Mouse (Mus musculus) adrenal gland, postnatal 10 days (tissue): Measurements from ENCODE around the gene Gjd2. TPM values are rescaled to one million over a fixed set of nuclear protein-coding genes. Genes with fewer than 3 reads are reported as not detected.
A peak's percentile ranks its signal among the peaks of the same experiment; 100 is the strongest.

Source experiments
- DNase-seq: peaks from one replicate; pipeline ENCODE4 v3.0.0; 2021; ENCODE audit warnings: mixed read lengths
- total RNA-seq, 2 experiments: library from RNA; stranded (reverse); gene quantifications; 2 replicates each; pipeline ENCODE4 v1.2.3; 2021

Gene Gjd2
- total RNA-seq, 2 experiments from 2014 or later, result 9.5 to 9.9 TPM

GRCm38 (mm10) chr2:114012749-114013211 lies 639 bp downstream of the Gjd2 start:
- DNase-seq, result peak; percentile 4

DNA sequence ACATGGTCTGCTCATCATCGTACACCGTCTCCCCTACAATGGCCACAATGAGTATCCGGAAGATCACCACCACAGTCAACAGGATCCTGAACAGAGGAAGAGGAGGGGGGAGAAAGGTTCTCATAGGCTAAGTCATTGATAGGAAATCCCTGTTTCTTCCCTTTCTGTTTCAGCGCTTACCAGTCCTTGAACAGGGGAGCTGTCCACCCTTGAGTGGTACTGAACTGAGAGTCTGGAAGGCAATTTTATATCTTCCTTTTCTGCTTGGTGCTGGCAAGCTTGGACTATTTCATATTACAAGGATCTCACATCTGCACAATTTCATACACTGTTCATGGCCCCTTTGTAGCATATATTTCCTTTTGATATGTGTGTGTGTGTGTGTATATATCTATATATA lies 1.6 kb downstream of the Gjd2 start:
- peak; percentile 78 for DNase-seq

DNA sequence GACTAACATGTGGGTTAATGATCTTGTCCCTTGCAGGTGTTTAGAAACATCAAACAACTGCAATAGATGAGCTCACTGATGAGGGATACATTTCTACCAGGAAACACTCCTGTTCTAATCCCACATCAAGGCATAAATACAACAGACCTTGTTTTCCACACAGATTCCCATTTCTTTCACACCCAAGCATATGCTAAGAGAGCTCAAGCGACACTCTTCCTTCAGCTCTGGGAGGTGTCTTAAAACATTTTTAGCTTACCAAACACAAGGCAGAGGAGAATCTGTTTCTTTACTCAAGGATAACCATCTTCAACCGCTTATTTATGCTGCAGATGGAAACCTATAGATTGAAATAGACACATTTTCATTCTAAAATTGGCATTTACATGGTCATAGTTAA lies 5.1 kb downstream of the Gjd2 start:
- DNase-seq, result no peak

GRCm38 (mm10) chr2:113997484-113997883 lies 15.9 kb downstream of the Gjd2 start:
- DNase-seq, result no peak

DNA sequence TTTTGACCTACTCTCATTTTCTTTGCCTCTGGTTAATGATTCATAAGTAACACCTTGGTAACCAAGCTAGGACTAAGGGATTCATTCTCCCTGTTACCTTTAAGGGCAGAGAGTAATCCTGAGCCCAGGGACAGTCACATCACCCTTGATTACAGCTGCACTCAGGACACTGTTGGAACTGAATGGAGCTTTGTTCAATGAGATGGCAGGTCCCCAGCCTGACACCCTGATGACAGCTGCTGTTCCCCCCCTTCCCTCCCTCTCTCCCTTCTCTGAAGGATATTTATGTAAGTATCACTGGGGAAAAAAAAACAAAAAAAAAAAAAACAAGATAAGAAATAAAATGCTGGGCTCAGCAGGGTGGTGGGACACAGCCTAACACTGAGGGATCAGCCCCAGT lies 16.5 kb downstream of the Gjd2 start:
- DNase-seq, result no peak

DNA sequence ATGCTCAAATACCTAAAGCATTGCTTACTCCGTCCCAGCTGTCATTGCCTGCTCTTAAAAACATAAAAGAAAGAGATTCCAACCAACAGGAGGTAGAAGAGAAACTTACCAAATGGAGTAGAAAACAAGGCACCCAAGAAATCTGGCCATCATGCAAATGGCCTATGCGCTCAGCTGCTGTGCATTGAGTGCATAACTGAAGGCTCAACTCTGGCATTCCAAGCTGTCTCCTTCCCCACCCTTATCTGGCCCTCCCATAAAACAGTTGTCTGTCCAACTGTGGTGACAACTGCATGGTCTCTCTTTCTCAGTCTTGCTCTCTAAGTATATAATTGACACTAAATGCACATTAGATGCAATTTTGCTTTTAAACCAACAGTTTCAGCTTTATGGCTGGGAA lies 28.5 kb downstream of the Gjd2 start:
- no peak for DNase-seq

DNA sequence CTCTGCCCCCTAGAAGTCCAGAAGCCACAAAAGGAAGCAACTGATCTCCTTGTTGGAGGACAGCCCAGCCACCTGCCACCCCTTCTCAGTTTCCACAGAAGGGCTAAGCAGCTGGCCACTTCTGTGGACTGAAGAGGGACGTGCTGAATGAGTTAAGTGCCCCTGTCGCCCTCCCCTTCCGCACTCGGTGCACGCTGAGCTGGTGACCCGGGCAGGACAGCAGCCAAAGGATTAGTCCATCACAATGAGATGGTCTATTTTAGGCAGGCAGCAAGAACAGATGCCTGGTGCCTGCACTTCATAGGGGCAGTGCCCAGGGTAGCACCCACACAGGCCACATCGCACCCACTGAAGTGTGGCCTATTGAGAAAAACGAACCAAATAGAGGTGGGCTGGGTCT lies 32.8 kb downstream of the Gjd2 start:
- DNase-seq, result no peak

DNA sequence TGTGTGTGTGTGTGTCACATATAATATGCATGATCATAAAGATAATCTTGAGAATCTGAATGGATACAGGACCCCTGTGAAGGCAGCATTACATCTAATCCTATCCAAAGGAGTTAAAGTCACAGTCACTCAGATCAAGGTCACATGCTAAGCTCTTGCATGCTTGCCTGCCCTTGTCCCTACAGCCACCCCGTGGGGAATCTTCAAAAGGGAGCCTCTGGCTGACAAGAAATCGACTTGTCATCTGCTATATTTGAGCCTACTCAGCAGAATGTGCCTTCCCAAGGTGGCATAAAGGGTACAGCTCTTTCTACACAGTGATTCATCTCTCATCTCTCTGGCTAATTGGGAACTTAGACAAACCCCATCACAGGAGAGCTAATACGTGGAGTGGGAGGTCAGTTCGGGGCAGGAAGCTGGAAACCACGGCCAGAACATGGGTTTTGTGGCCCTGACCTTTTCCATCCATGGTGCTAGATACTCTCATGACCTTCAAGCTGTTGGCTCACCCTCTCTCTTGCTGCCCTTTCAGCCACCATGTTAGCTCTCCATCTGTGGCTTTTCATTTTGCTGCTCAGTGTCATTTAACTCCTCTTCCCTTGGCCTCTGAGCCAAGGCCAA lies 35.2 kb downstream of the Gjd2 start:
- DNase-seq, result peak; percentile 6

DNA sequence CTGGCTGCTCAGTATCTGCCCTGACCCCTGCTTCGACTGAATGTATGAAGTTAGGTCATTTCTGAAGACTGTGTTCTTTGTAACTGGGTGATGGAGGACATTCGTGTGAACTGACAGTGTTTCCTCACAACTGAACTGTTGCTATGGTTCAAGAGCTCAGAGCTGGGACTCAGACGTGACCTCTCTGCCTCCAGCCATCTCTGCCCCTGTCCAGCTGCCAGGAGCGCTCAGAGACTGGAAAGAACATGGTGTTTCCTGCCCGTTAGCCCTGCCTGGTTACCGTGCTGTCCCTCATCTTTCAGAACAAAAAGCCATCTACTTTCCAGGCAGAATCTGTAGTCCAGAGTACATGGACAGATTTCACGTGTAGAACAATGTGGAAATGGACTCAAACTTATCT lies 39.5 kb downstream of the Gjd2 start:
- no peak for DNase-seq

DNA sequence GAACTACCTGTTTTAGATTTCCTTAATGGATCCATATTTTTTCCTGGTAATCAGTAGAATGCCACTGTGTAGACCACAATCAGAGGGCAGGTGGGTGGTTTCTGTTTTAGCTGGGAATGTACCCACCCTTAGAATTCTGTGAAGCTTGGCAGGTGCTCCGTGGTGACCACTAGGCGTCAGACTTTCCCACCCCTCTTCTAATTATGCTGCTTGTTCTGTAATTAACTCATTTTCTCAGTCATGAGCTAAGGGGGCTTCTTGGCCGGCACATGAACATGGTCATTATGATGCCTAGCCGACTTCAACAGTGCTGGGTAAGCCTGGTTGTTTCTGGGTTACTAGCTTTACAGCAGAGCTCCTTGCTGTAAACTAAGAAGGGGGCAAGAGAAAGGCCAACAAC lies 47.0 kb downstream of the Gjd2 start:
- no peak for DNase-seq

Other genes with a start within 250 kb of the Gjd2 start
- 10 to 100 TPM; 38.8 to 41.7 TPM for gene Scg5, start 184.5 kb downstream of the Gjd2 start, total RNA-seq
- 10 to 100 TPM; 11.6 to 15.3 TPM for gene Arhgap11a, start 165.0 kb downstream of the Gjd2 start, total RNA-seq
- 10 to 100 TPM in 1 of 2 experiments, 1 to 10 TPM in 1; 8.2 to 14.9 TPM for gene Actc1, start 39.9 kb upstream of the Gjd2 start, total RNA-seq
- gene Aqr, start 173.4 kb upstream of the Gjd2 start, total RNA-seq, result 10 to 100 TPM; 30.8 to 34.6 TPM
- gene Zfp770, start 187.8 kb upstream of the Gjd2 start, total RNA-seq, result 10 to 100 TPM; 11.2 to 13.9 TPM